Mouse (Mus musculus): ENCODE results near the gene Vwce. TPM values are rescaled to one million over a fixed set of nuclear protein-coding genes. Genes with fewer than 3 reads are reported as not detected.
A peak's percentile ranks its signal among the peaks of the same experiment; 100 is the strongest.

The Vwce gene
- polyA plus RNA-seq, 1 experiment from 2014 or later = 0.53 TPM

DNA sequence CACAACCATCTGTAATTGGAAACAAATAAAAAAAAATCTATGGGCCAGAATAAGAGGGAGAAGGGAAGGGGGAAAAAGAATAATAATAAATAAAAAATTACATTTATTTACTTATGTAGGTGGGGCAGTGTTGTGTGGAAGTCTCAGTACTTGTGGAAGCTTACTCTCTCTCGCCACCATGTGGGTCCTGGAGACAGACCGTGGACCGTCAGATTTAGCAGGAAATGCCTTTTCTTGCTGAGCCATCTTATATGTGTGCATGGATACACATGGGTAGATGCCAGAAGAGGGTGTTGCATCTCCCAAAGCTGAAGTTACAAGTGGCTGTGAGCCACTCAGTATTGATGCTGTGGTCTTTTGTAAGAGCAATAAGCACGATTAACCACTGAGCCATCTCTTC lies 47.6 kb downstream of the Vwce start:
- H3K4me3 ChIP-seq = no peak overlapping the region
- no peaks in the 10 kb centered on the region for H3K9me3 ChIP-seq
- ATAC-seq (ENCODE audit: low FRiP score) = no peak
- H3K27ac ChIP-seq = no peak overlapping the region
- no peaks in the 10 kb centered on the region for H3K36me3 ChIP-seq
- H3K9ac ChIP-seq = no peak overlapping the region
- WGBS = 65% methylated on average over 4 of the region's 4 CpGs
- H3K4me1 ChIP-seq (replicated peaks) = no peaks in the 10 kb centered on the region; the same call in 1 of the 2 replicates
- no peak overlapping the region for H3K4me2 ChIP-seq
- no peaks in the 10 kb centered on the region for H3K27me3 ChIP-seq

GRCm38 (mm10) chr19:10685081-10685480 lies 51.1 kb downstream of the Vwce start:
- ATAC-seq (ENCODE audit: low FRiP score) = no peak
- Histone ChIP-seq H3K4me3 (no peak overlapping the region), H3K27me3 (no peaks in the 10 kb centered on the region), H3K27ac (no peak overlapping the region), H3K36me3 (no peaks in the 10 kb centered on the region), H3K9me3 (no peaks in the 10 kb centered on the region), H3K4me1 (replicated peaks) (peaks cover 18% of the 10 kb centered on the region), H3K9ac (no peak overlapping the region), H3K4me2 (no peak overlapping the region)
- 92% methylated on average over 9 of the region's 9 CpGs for WGBS

DNA sequence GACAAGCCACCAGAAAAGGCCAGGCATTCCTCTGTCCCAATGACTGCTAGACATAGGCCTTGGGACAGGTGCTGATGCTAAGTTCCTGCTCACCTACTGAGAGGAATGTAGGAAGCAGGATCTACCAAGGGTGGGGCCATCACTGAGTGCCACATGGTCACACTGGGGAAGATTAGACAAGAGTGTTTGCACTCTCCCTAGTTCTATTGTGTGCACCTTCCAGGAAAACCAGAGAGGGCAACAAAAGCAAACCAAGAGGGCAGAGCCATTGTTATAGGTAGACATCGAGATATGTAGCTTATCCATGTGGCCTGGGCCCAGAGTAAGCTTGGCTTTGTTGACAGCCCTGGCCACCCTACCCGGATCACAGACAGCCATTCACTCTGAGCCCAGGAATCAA lies 51.7 kb downstream of the Vwce start:
- 74% methylated on average over 2 of the region's 2 CpGs for WGBS
- no peaks in the 10 kb centered on the region for H3K9me3 ChIP-seq
- H3K36me3 ChIP-seq = no peaks in the 10 kb centered on the region
- ATAC-seq (ENCODE audit: low FRiP score) = no peak
- H3K4me3 ChIP-seq = no peak overlapping the region
- H3K27me3 ChIP-seq = no peaks in the 10 kb centered on the region
- peaks cover 25% of the 10 kb centered on the region for H3K4me1 ChIP-seq (replicated peaks)
- no peak overlapping the region for H3K9ac ChIP-seq
- H3K4me2 ChIP-seq = no peak overlapping the region
- H3K27ac ChIP-seq = no peak overlapping the region

DNA sequence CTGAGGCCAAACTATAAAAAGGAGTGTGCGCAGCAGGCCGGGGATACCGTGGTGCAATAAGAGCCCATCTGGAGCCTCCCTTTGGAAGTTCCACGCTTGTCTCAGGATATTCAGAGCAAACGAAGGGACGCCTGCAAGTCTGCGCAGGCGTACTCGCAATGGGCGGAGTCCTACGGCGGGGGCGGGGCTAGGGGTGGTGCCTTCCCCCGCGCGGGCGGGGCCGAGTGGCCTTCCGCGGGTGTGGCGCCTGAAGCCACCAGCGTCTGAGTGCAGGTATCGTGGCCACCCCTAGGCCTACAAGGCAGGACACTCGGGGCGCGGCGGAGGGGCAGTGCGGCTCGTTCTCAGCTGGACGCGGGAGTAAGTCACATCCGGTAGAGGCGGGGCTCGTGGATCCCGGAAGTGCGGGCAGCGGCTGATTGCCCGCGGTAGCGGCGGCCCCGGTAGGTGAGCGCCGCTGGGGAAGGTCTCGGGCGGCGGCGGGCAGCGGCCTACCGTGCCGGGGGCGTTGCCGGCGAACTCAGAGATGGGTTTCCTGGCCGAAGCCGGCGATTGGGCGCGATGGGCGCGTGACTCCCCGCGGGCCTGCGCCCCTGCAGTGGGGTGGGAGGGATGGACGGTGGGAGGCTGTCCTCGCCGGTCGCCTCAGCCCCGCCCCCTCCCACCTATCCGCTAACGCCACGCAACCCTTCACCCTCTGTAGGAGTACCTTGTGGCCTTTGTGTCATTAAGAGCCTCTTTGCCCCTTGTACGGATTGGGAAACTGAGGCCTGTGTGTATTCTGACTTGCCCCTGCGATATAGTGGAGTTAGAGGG lies 54.7 kb downstream of the Vwce start, which contains the start of gene Vps37c:
TSS of gene Vps37c (plus strand) at position 199 of the 816 bp plus-strand sequence.
- WGBS = under 1% methylated on average over 74 of the region's 74 CpGs
- peak within 1 kb of the TSS; percentile 86 for H3K9ac ChIP-seq
- ATAC-seq (ENCODE audit: low FRiP score) = peak; percentile 91
- no peaks in the 10 kb centered on the region for H3K36me3 ChIP-seq
- H3K27me3 ChIP-seq = no peaks in the 10 kb centered on the region
- H3K9me3 ChIP-seq = no peaks in the 10 kb centered on the region
- H3K27ac ChIP-seq = peak within 1 kb of the TSS; percentile 97
- peak within 1 kb of the TSS; percentile 79 for H3K4me2 ChIP-seq
- H3K4me3 ChIP-seq = peak within 1 kb of the TSS; percentile 67
- peaks cover 43% of the 10 kb centered on the region for H3K4me1 ChIP-seq (replicated peaks)

DNA sequence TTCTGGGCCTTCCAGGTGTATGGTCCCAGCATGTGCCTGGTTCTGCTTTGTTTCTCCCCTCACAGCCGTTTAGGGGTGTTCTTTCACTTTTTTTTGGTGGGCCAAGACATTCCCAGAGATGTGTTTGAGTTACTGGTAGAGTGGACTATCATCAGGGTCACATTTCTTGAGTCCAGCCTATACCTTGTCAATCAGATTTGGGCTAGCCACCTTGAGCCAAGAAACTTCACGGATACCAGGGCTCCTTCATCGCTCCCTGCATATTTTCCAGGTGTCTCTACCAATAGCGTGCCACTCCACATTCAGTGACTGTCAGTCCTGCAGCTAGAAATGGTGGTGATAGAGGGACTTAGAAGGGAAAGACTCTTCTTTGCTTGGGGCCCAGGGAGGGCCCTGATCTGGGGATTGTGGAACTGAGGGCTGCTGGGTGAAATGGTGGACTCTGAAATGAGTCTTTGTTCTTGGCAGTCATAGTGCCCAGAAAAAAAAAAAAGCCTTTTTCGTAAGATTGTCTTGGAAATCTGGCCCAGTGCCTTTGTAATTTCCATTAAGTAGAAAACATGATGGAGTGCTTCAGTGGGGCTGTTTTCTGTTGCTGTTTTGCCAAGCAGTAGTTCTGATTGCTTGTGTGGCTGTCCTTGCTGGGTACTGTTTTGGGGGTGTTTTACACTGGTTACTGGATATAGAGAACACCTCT lies 55.6 kb downstream of the Vwce start:
- no peak; the same call in 1 of the 2 replicates for ATAC-seq (ENCODE audit: low FRiP score)
- peaks cover 43% of the 10 kb centered on the region for H3K4me1 ChIP-seq (replicated peaks)

GRCm38 (mm10) chr19:10690336-10690735 lies 56.3 kb downstream of the Vwce start:
- Histone ChIP-seq H3K27ac (peak overlapping the region; percentile 97), H3K36me3 (no peaks in the 10 kb centered on the region), H3K9me3 (no peaks in the 10 kb centered on the region), H3K4me3 (peak overlapping the region; percentile 67), H3K27me3 (no peaks in the 10 kb centered on the region), H3K4me1 (replicated peaks) (peaks cover 48% of the 10 kb centered on the region), H3K9ac (peak overlapping the region; percentile 86), H3K4me2 (peak overlapping the region; percentile 79)
- 90% methylated on average over 3 of the region's 3 CpGs for WGBS
- ATAC-seq (ENCODE audit: low FRiP score) = no peak

More for the DNA sequence above, 55.6 kb downstream of the Vwce start:
- WGBS = 52% methylated on average over 5 of the region's 5 CpGs
- Histone ChIP-seq H3K9me3 (no peaks in the 10 kb centered on the region), H3K4me2 (peak overlapping the region; percentile 79), H3K27me3 (no peaks in the 10 kb centered on the region), H3K4me3 (peak overlapping the region; percentile 67), H3K36me3 (no peaks in the 10 kb centered on the region), H3K9ac (peak overlapping the region; percentile 86), H3K27ac (peak overlapping the region; percentile 97)

GRCm38 (mm10) chr19:10691121-10691520 lies 57.1 kb downstream of the Vwce start:
- no peaks in the 10 kb centered on the region for H3K27me3 ChIP-seq
- ATAC-seq (ENCODE audit: low FRiP score) = no peak
- 94% methylated on average over 4 of the region's 4 CpGs for WGBS
- no peak overlapping the region for H3K27ac ChIP-seq
- H3K9me3 ChIP-seq = no peaks in the 10 kb centered on the region
- peak overlapping the region; percentile 79 for H3K4me2 ChIP-seq
- H3K9ac ChIP-seq = peak overlapping the region; percentile 86; the same call in 1 of the 2 replicates
- no peaks in the 10 kb centered on the region for H3K36me3 ChIP-seq
- peaks cover 56% of the 10 kb centered on the region for H3K4me1 ChIP-seq (replicated peaks)
- no peak overlapping the region for H3K4me3 ChIP-seq

GRCm38 (mm10) chr19:10691660-10692059 lies 57.6 kb downstream of the Vwce start:
- Histone ChIP-seq H3K4me3 (no peak overlapping the region), H3K36me3 (no peaks in the 10 kb centered on the region), H3K4me2 (no peak overlapping the region), H3K9me3 (no peaks in the 10 kb centered on the region), H3K27me3 (no peaks in the 10 kb centered on the region), H3K4me1 (replicated peaks) (peaks cover 60% of the 10 kb centered on the region), H3K9ac (no peak overlapping the region), H3K27ac (no peak overlapping the region)
- WGBS = 77% methylated on average over 3 of the region's 3 CpGs
- ATAC-seq (ENCODE audit: low FRiP score) = no peak

GRCm38 (mm10) chr19:10692361-10692760 lies 58.3 kb downstream of the Vwce start:
- WGBS = 93% methylated on average over 4 of the region's 4 CpGs

GRCm38 (mm10) chr19:10693926-10694682 lies 60.1 kb downstream of the Vwce start:
- Histone ChIP-seq H3K4me2 (no peak overlapping the region), H3K27me3 (no peaks in the 10 kb centered on the region), H3K9me3 (no peaks in the 10 kb centered on the region), H3K9ac (no peak overlapping the region), H3K4me3 (no peak overlapping the region), H3K27ac (0 out of 2 replicates have a peak overlapping the region, but pooled peaks have one; percentile 2), H3K36me3 (no peaks in the 10 kb centered on the region), H3K4me1 (replicated peaks) (peaks cover 75% of the 10 kb centered on the region)
- 90% methylated on average over 10 of the region's 10 CpGs for WGBS
- no peak for ATAC-seq (ENCODE audit: low FRiP score)

More at GRCm38 (mm10) chr19:10692361-10692760, 58.3 kb downstream of the Vwce start:
- H3K9ac ChIP-seq = no peak overlapping the region
- no peak overlapping the region for H3K4me2 ChIP-seq
- H3K27me3 ChIP-seq = no peaks in the 10 kb centered on the region
- H3K4me1 ChIP-seq (replicated peaks) = peaks cover 66% of the 10 kb centered on the region
- H3K36me3 ChIP-seq = no peaks in the 10 kb centered on the region
- no peak overlapping the region for H3K27ac ChIP-seq
- H3K4me3 ChIP-seq = no peak overlapping the region
- no peak for ATAC-seq (ENCODE audit: low FRiP score)
- no peaks in the 10 kb centered on the region for H3K9me3 ChIP-seq

DNA sequence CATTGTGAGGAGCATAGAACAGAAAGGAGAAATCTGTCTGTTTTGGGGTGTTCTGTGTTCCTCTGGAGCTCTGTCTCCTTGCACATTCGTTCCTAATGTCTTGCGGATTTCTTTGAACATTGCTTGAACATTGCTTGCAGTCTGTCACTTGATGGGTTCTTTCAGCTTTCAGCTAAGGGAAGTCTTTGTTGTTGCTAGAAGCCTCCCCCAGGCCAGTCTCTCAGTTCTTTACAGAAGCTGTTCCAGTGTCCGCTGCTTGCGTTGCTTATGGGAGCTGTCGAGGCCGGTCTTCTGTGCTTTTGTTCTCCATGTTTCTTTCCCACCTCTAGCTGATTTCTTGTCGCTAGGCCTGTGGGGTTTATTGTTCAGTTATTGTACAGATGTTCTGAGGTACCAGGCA lies 61.8 kb downstream of the Vwce start:
- Histone ChIP-seq H3K9me3 (no peaks in the 10 kb centered on the region), H3K4me1 (replicated peaks) (peaks cover 75% of the 10 kb centered on the region), H3K36me3 (no peaks in the 10 kb centered on the region), H3K27ac (peak overlapping the region; percentile 82), H3K4me2 (peak overlapping the region; percentile 25), H3K9ac (peak overlapping the region; percentile 61), H3K4me3 (no peak overlapping the region), H3K27me3 (no peaks in the 10 kb centered on the region)
- 18% methylated on average over 7 of the region's 7 CpGs for whole genome bisulfite sequencing
- no peak for ATAC-seq (ENCODE audit: low FRiP score)

All from hindbrain, embryonic 13.5 days (tissue).